ENCODE assay signal across 1 mouse cellular context in genomic region chr2:144337701-144338100, GRCm38 (mm10).
TF ChIP-seq lines count a peak whose summit lies in the region.

No protein-coding gene starts in this region.

TF ChIP-seq in MEL, 35 proteins besides CTCF, POLR2A, EP300 and RAD21 (continued from another document):
- no peak for TF ChIP-seq BHLHE40 (IDR thresholded peaks at IDR 0.05; ENCODE audit: borderline replicate concordance, low read depth, low read length)
- TF ChIP-seq POLR2AphosphoS2 (IDR thresholded peaks at IDR 0.05; ENCODE audit: low read length) = no peak
- no peak for TF ChIP-seq MYC (IDR thresholded peaks at IDR 0.05; ENCODE audit: low read depth, low read length)
- TF ChIP-seq RCOR1 (IDR thresholded peaks at IDR 0.05; ENCODE audit: low read depth, low read length) = no peak
- TF ChIP-seq TCF12 (IDR thresholded peaks at IDR 0.05; ENCODE audit: low read depth, low read length) = no peak
- TF ChIP-seq KAT2A (conservative IDR thresholded peaks at IDR 0.05; ENCODE audit: low read depth, low read length) = no peak
- TF ChIP-seq MAZ (IDR thresholded peaks at IDR 0.05; ENCODE audit: low read depth, low read length) = no peak
- no peak for TF ChIP-seq SIN3A (IDR thresholded peaks at IDR 0.05; ENCODE audit: low read length)
- TF ChIP-seq MXI1 (IDR thresholded peaks at IDR 0.05; ENCODE audit: low read depth, low read length) = no peak
- TF ChIP-seq ZNF384 (IDR thresholded peaks at IDR 0.05; ENCODE audit: low read depth, low read length) = no peak
- no peak for TF ChIP-seq ZMIZ1 (IDR thresholded peaks at IDR 0.05; ENCODE audit: low read depth, low read length)
- no peak for TF ChIP-seq USF1 (IDR thresholded peaks at IDR 0.05; ENCODE audit: low read depth, low read length)
- TF ChIP-seq NELFE (IDR thresholded peaks at IDR 0.05; ENCODE audit: low read depth, low read length) = no peak
- no peak for TF ChIP-seq GATA1 (IDR thresholded peaks at IDR 0.05; ENCODE audit: low read depth, low read length)
- no peak for TF ChIP-seq ZC3H11A (IDR thresholded peaks at IDR 0.05; ENCODE audit: low read depth, low read length)
- no peak for TF ChIP-seq MYB (IDR thresholded peaks at IDR 0.05; ENCODE audit: low read depth, low read length)
